Mouse (Mus musculus): Measurements from ENCODE around the gene Gm4907.
"Not testable (repeated sequence)": the region's sequence is repeated elsewhere in the genome, so short reads cannot be mapped to it uniquely, and the experiment has no call there.

Gene Gm4907

DNA sequence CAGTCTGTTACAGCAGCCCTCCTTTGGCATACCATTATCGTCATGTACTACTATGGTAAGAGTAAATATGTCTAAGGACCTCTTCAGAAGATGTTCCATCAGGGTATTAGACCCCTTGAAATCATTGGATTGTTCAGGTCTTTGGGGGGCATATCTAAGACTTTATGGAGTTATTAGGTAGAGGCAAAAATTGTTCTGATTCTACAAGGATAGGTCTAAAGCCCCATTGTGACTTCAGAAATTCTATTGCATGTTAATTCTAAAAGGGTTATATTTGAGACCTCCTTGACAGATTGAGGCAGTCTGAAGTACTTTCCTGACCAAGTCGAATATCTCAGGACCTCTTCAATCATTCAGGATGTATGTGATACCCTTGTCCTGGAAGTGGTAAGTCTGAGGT is at the start of gene Gm4907:
Gene Gm4907, plus strand, starts transcription at position 301 of the 400 bp plus-strand sequence.
- not testable (repeated sequence) for DNase-seq

DNA sequence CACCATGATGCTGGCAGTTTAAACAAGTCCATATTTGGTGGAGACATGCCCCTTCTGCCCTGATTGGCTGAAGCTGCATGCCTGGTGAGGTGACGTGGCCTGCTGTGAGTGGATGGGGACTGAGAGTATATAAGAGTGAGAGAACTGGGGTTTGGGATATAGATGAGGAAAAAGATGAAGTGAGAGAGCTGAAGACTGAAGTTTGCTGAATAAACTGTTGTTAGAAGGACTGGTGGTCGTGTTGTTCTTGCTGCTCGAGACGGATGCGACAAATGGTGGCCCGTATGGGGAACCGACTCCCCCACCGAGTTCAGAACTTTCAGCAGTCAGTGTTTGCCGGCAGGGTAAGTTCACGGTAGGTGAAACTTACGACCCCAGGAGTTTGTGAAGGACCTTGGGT is 48.6 kb upstream of the Gm4907 start:
- not testable (repeated sequence) for DNase-seq

DNA sequence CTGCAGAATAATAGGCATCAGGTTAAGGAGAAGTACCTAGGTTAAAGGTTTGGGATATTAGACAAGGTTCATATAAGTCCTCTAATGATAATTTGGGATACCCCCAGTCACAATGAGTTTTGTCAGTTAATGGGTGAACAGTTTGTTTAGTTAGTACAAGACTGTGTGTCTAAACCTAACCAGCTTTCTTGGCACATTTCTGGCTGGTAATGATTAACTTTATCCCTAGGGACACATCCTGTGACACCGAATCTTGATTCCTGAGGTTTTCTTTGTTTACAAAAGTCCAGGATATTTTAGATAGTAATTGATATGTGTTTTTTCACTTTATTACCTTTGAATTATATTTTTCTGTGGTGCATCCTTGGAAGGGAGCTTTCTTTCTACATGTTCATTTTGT is 41.4 kb upstream of the Gm4907 start:
- DNase-seq: no peak

DNA sequence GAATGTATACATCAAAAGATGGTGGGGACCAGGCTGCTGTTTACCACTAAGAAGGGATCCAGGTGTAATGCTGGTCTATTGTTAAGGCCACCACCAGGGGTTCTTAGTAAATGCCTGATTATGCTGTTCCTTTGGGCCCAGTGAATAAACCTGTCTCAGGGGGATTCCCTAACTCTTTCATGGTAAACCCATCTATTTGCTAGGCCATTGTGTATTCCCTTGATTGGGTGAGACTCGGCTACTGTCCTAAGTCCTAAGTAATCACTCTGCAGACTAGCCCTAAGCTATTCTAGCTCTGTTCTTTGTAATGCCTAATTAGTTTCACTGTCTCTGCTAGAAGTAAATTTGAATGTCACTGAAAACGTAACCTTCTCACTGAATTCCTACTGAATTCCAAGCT is 71.8 kb downstream of the Gm4907 start:
- DNase-seq: no peak
